Mouse (Mus musculus) adrenal gland, adult (tissue): Measurements from ENCODE around the gene Sdk1.
A peak's percentile ranks its signal among the peaks of the same experiment; 100 is the strongest.

ENCODE experiments used
- DNase-seq, 2 experiments: peaks; one replicate each; pipeline ENCODE4 v3.0.0; 2022 to 2023; ENCODE audit warnings: low spot score in 1 of 2; ENCODE audit not compliant: inconsistent age in 2 of 2

Sdk1 gene

DNA sequence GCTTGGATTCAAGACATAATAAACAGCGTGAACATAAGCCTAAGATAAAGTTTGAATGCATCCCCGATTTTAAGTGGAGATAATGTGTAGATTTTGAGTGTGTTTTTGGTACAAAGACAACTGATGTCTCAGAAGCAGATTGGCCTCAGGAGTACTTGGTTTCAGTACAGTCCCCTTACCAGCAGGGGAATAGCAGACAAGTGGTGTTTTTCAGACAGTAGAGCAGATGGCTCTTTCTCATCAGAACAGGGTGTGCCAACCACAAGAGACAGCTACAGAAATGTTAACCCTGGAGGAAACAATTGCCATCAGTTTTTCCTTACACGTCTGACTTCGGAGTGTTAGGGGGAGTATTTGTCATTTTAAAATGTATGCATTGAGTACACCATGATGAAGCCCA lies 83.6 kb downstream of the Sdk1 start:
- no peak for DNase-seq

DNA sequence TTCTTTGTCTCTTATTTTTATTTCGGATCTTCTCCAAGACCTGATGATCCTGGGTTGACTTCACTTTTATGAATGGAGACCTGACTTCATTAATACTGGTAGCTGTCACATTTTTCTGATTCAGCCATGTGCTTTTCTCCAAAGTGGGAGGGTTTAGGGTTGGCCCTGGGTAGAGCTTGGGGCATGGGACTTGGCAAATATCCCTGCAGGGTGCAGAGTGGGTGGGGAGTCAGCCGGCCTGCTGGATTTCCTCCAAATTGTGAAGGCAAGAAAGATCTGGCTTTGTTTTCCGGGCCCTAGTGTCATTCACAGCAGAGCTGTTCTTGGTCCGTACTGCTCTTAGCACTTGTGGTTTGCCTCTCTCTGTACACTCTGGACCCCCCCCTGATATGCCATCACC lies 103.1 kb downstream of the Sdk1 start:
- peak in 1 of 2 experiments; percentile 42 for DNase-seq

DNA sequence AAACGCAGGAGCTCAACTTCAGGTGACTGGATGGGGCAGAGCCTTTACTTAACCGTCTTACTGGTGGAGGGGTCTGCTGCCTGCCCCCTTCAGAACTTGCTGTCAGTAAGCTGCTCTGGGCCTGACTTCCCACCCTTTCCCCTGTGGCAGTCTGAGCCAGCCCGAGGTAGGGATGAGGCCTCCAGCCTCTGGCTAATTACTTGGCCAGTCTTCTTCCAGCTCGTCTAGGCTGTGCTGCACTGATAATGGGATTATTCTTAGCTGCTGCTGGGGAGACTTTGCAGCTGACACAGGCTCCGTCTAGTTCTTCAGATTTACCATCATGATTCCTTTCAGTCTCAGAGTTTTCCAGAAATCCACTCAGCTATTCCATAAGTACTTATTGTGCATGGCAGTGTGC lies 104.2 kb downstream of the Sdk1 start:
- no peak for DNase-seq

DNA sequence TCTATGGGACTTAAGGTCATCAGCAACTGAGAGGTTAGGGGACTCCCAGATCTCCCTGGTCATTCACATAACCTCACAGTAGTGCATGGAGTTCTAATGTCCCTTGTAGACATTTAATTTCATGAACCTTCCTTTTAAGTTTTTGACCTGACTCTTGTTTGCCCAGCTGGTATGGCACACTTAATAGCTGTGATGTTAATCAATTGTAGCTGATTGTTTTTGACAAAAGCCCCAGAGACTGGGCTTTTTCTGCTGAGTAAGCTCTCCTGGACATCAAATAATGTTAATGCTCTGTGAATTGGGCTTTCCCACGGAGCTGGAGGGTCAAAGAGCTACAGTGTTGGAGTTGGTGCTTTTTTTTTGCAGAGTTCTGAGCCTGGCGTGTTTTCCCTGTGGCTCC lies 121.4 kb downstream of the Sdk1 start:
- no peak for DNase-seq

DNA sequence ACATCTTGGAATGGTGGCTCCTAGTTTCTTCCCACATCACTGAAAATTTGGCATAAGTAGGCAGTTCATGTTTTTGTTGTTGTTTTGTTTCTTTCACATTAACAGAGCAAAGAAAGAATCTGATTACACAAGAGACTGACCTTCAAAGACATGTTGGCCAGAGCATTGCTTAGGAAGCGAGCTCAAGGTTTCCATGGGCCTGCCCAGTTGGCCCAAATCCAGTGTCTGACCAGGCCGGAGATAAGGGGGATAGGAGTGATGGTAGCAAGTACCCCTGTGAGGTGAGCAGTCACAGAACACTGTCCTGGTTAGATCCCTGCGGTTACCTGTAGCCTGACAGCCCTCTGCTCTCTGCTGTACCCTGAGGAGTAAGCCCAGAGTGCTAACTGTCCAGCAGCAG lies 122.7 kb downstream of the Sdk1 start:
- peak; percentile 83 to 90 for DNase-seq

DNA sequence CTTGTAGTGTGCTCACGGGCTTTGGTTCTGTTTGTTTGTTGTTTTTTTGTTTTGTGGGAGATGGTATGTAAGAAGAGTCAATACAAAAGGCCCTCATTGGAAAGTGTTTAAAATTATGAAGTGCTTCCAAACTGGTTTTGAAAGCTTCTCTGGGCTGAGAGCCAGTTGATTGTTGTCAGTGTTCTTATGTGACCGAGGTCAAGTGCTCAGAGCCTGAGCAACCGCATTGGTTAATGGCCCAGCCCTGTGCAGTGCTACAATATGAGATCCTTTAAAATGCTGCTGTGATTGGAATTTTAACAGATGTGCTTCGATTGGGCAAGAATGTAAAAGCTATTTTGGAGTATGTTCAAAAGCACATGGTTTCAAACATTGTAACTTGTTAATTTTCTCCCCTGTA lies 127.3 kb downstream of the Sdk1 start:
- DNase-seq: peak; percentile 14 to 77

DNA sequence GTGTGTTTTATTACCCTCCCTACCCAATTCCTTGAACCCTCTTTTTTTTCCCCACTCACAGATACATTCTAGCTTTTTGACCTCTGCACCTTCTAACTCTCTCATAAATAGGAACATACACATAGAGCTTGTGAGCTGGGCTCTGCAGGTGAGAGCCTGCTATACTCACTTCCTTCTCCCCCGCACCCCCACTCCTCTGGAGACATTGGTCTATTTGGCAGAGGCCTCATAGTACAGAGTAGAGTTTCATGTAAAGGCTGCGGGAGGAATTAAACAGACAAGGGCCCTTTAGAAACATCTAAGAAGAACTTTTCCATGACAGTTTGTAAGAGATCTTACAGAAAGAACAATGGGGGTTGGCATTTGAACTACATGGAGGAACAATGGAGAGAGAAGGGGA lies 133.5 kb downstream of the Sdk1 start:
- no peak for DNase-seq

DNA sequence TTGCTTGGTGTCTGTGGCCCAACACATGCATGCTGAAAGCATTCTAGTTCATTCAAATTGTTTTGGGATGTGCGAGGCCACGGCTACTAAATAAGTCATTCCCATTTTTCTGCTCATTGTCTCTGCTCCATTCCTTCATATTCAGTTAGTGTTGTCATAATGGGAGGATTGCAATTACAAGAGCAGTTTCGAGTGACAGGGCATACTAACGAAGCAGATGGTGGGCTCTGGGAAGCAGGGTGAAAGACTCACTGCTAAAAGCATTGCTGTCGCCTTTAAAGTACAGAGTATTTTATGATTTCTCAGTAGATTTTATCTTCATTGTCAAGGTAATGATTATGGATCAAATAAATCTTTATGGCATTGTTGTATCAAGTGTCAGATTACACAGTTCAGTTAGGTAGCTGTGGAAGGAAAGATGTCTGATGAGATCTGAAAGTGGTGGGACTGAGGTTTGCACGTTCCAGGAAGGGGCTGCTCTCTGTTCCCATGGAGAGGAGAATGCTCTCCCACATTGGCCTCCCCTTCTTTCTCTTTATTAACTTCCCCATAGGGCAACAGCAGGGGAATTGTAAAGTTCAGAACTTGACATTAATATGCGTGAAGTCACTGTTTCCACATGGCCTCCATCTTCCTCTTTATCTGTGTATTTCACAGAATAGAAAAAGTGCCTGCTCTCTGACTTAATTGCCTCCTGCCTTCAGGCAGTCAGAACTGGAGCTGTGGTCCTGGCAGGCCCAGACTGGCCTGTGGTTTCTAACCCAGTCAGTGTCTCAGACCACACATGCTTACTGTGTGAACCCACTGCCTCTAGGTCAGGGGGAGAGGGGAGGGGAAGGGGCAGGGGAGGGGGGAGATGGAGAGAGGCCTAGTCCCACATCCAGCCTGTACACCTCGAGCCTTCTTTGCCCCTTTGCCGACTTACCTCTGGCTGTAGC lies 138.8 kb downstream of the Sdk1 start:
- no peak for DNase-seq

DNA sequence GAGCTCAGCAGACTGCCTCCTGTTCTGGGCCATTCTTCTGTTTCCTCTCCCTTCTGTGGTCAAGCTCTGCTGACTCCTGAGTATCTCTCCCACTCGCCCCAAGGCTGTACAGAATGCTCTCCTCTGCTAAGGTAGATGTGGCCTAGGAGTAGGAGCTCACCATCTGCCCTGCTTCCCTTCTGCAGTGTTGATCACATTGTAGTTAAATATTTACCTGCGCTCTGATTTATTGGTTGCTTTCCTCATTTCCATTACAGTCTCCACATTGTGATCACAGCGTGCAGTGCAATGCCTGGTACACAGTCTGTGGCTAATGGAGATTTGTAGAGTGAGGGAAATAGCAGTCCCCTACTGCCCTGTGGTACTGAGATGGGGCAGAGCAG lies 139.5 kb downstream of the Sdk1 start:
- DNase-seq: no peak

DNA sequence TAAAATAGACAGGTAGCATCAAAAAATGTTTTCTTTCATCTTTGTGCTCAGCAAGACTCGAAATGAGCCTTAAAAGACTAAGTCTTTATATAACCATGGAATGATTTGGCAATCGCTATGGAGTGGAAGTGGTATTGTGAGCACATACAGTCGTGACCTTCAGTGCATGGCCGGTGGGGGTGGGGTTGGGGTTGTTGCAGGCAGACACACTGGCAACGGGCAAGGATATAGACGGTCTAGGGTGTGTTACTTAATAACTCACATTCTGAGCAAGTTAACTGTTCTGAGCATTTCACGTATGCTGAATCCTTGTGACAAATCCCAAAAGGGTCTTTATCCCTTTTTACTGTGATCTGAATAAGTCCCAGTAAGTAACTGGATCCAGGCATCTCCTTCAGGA lies 140.3 kb downstream of the Sdk1 start:
- DNase-seq: peak in 1 of 2 experiments; percentile 70

DNA sequence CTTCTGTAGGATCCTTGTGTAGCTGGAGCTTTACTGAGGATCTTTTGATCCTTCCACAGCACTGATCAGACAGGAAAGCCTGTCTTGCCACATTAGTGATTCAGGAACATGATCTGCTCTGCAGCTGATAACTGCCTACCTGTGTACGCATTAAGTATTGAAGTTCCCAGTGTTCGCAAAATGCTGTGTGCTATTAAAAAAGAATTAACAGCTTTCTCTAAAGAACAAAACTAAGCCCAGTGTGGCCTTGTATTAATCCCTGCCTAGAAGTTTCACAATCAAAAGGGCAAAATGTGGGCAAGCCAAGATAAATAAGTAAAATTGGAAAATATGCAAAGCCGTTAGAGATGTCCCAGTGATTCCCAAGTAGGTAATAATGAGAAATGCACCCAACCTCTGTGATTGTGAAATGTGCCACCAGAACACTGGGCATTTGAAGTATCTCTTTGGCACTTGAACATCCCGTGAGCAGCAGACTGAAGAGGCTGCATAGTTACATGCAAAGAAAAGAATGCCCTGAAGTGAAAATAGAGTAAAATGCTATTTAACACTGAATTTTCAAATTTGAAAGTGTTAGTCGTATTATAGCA lies 141.1 kb downstream of the Sdk1 start:
- peak in 1 of 2 experiments; percentile 71 for DNase-seq

DNA sequence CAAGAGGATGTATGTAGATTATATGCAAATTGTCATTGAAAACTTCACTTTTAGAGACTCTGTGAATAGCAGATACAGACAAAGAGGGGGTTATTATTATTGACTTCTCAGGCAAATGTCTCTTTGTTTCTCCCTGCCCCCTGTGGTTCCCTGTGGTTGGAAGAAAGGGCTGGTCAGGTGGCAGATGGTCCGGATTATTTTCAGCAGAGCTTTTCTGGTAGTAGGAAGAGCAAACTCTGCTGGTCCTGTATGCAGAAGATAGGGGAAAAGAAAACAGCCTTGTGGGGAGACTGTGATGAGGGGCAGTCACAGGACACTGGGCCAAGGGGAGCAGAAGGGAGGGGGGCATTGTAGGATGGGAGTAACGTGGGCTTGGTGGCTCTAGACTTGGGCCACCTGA lies 147.2 kb downstream of the Sdk1 start:
- DNase-seq: no peak

DNA sequence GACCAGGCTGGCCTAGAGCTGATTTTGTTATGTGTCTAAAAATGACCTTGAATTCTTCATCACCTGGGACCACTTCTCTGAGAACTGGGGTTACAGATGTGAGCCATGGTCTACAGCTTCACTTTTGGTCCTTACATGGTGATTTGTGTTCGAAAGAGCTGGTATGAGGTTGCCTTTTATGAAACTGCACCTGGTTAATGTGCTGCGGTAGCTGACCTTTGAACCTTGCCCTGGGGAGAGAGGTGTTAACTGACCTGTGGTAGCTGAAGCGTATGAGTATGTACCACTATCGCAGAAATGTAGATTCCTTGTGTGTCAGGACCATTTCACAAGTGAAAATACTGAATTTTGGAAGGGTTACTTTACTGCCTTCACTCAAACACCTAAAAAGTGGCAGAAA lies 149.3 kb downstream of the Sdk1 start:
- no peak for DNase-seq

DNA sequence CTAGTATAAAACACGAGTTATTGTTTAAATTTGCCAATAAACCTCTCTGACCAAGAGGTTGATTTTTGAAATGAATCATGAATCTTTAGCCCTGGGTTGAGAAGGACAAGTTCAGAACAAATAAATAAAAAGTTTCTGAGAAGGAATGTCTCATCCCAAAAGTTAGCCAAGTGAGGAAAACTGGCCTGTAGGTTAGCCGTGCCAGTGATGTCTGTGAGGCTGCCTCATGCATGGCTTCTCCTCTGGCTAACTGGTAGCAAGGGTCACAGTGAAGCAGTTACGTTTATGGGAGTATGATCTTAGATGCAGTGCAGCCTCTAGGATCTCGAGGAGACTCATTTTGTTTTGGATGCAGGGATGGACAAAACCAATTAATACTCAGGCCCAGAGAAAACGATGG lies 149.9 kb downstream of the Sdk1 start:
- DNase-seq: peak in 1 of 2 experiments; percentile 43

DNA sequence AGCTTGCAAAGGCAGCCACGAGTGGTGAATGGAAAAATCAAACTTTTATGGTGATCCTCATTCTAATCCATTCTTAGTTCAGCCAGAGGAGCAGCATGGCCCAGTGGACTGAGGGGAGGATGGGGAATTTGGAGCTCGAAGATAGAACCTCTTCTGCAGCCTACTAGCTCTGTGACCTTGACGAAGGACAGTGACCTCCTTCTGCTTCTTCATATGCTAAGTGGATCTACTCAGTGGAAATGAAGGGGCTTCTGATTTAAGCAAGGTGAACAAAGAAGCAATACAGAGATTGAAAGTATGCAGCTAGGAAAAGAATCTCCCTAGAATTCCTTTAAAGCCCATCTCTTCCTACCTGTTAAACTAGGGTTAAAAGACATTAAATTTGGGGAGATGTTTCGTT lies 152.6 kb downstream of the Sdk1 start:
- DNase-seq: no peak

DNA sequence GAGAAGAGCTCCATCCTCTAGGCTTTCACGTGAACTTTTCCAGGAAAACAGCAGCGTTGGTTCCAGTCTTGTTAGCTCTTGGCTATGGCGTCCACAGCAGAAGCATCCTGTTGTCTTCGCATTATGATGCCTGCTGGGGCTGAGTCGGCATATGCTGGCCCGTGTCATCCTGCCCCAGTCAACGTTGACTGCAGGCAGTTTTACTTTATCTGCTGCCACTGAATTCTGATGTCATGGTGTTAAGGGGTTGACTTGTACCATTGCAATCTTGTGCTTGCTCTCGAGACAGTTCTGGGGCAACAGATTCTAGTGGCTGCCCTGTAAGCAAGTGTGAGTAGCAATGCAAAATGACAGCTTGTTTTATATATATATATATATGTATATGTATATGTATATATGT lies 153.3 kb downstream of the Sdk1 start:
- DNase-seq: no peak

DNA sequence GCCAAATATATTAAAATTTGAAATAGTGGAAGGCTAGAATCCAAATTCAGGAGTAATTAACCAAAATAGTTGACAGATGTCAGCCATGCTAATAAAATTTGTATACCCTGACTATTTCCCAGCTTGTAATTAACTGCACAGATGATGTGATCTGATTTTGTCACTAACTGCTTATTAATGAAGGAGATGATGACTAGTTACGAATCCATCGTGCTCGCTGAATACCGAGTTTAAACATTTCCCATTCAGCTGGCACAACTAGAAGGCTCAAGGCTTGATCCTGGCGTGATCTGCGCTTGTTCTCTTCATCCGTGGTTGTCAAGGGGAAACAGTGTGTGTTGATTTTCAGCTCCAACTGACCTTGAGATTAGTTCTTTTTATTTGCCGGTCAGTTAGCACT lies 162.5 kb downstream of the Sdk1 start:
- no peak for DNase-seq

DNA sequence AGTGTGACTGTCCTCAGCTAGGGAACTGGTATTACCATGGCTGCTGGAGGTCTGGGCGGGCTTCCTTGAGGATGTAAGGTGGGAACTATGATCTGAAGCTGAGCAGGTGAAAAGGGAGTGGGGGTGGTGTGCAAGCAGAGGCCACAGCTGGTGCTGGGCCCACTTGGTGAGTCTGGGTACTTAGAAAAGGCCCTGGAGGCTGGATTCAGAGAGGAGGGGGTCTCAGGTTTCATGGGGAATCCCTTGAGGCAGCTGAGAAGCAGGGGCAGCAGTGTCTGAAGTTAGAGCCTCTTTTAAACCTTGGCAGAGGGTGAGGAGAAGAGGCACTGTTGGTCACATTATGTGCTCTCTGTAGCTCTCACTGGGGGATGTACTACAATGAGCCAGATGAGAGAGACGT lies 163.4 kb downstream of the Sdk1 start:
- DNase-seq: no peak

DNA sequence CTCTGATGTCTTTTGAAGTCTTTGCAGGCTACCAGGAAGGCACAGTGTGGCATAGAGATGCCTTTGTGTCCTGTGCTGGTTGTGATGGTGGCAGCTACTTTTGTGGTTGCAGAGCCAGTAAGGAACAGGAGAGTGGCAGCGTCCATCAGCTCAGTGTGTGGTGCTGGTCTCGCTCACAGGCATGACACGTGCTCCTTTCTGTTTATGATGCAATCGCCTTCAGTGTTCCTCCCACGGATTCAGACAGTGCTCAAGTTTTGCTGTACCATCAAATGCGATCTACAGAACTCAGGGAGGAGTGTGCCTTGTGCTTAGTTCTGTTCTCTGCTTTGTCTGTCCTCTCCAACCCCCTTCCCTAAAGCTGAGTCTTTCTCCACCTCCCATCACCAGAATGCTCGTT lies 165.6 kb downstream of the Sdk1 start:
- DNase-seq: no peak

DNA sequence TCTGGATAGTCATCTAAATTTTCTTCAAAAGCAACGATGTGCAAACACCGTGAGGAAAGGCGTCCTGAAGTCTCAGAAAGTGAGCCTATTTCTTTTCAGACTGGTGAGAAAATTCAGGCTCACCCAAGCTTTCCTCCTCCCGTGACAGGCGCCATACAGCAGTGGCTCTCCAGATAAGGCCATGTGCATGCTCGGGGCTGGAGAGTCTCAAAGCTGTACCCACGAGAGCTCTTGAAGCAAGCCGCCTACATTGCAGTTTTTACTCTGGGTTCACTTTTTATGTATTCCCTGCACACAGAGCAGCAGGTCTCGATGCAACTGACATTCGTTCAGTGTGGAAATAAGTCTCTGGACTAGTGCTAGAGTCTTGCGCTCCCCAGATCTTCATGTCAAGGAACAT lies 171.7 kb downstream of the Sdk1 start:
- DNase-seq: no peak

DNA sequence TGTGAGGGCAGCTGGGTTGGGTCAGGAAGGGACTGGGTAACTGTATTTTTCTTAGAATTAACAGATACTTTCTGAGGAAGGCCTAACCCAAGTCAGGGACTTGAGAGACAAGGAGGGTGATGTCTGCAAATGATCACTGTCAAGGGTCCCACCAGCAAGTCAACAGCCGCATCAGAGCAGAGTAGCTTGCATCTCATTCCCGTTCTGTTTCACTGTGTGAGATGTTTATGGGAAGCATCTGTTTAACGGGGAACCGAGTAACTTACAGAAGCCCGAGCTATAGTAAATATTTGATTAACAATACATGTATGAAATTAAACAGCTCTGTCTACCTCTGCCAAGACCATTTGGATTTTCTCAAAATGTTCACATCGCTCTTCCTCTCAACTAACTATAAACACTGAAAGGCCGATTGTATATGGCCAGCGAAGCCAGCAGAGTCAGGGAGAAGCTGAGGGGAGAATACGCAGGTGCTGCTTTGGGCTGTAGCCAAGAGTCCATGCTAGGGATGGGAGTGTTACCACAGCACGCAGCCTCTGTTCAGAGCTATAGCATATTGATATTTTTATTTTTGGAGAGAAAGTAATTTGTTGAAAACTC lies 174.5 kb downstream of the Sdk1 start:
- no peak for DNase-seq

DNA sequence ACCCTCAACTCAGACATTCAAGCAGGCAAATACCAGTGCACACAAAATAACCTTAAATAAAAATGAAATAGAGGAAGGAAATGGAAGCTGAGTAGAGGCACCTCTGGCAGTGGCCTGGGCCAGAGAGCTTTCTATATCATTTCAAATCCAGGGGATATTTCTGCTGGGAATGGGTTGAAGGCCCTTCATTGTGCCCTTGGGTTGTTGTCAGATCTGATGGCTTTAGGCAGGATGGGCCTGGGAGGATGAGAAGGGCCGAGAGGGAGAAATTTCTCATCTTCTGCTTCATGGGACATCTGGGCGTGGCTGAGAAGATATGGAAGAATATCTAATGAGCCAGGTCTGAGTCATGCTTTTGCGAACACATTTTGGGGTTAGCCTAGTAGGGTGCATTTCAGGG lies 186.8 kb downstream of the Sdk1 start:
- no peak for DNase-seq
